Mouse (Mus musculus) intestine, embryonic 14.5 days (tissue): Measurements from ENCODE around the gene Commd9. TPM values are rescaled to one million over a fixed set of nuclear protein-coding genes. Genes with fewer than 3 reads are reported as not detected.
A peak's percentile ranks its signal among the peaks of the same experiment; 100 is the strongest.

Experiments used
- ATAC-seq: fragments of 200-750 bp; cut with Nextera tagmentation; replicated peaks from 2 replicates; pipeline ENCODE4 v1.8.0; 2017; ENCODE audit warnings: low read depth, moderate number of reproducible peaks, moderate TSS enrichment, moderate library complexity; ENCODE audit not compliant: low FRiP score, low TSS enrichment
- DNase-seq: peaks from one replicate; pipeline ENCODE4 v3.0.0-alpha.2; 2018; ENCODE audit warnings: low spot score
- H3K27ac ChIP-seq: fragments of 300-500 bp; sonication (generic); 2 replicates; pipeline ENCODE4 v1.5.1; 2014; ENCODE audit warnings: low read depth, mild to moderate bottlenecking, control low read depth
- H3K27me3 ChIP-seq: fragments of 300-500 bp; sonication (generic); replicated peaks from 2 replicates; pipeline ENCODE4 v1.6.1; 2014; ENCODE audit warnings: low read length, control low read depth; ENCODE audit not compliant: control insufficient read depth, insufficient read depth
- H3K36me3 ChIP-seq: fragments of 300-500 bp; sonication (generic); 2 replicates; pipeline ENCODE4 v1.6.1; 2014; ENCODE audit warnings: low read length, control low read depth; ENCODE audit not compliant: control insufficient read depth, insufficient read depth
- H3K4me1 ChIP-seq: fragments of 300-500 bp; sonication (generic); replicated peaks from 2 replicates; pipeline ENCODE4 v1.6.1; 2014; ENCODE audit warnings: low read length, control low read depth, mixed read lengths; ENCODE audit not compliant: control insufficient read depth, insufficient read depth
- H3K4me2 ChIP-seq: fragments of 300-500 bp; sonication (generic); 2 replicates; pipeline ENCODE4 v1.6.1; 2014; ENCODE audit warnings: low read length
- H3K4me3 ChIP-seq: fragments of 300-500 bp; sonication (generic); 2 replicates; pipeline ENCODE4 v1.5.1; 2014; ENCODE audit warnings: low read depth, low read length, control low read depth, mixed read lengths
- H3K9ac ChIP-seq: fragments of 300-500 bp; sonication (generic); 2 replicates; pipeline ENCODE4 v1.6.1; 2014; ENCODE audit warnings: mild to moderate bottlenecking, low read length
- H3K9me3 ChIP-seq: fragments of 300-500 bp; sonication (generic); 2 replicates; pipeline ENCODE4 v1.6.1; 2016; ENCODE audit warnings: low read length, control low read depth; ENCODE audit not compliant: control insufficient read depth
- WGBS: fragments of 180-500 bp; shearing (Covaris S2); extraction: QIAGEN DNeasy Blood & Tissue Kit; methylation state at CpG from one replicate; pipeline ENCODE4 v1.1.7; 2014; 5-methylcytosine and 5-hydroxymethylcytosine counted together
- polyA plus RNA-seq: library from polyadenylated mRNA; unstranded; fragments of >200 nt; fragmentation: Nextera tagmentation; extraction: Ambion mirVana; gene quantifications from 2 replicates; pipeline ENCODE4 v1.2.1, GENCODE M21; 2014

Gene Commd9
- polyA plus RNA-seq, 1 experiment from 2014 or later, result 58.0 TPM

GRCm38 (mm10) chr2:101905534-101906378 lies 19.7 kb downstream of the Commd9 start:
- peak; percentile 82 for ATAC-seq
- no peak overlapping the region for H3K4me3 ChIP-seq
- H3K27me3 ChIP-seq, result no peaks in the 10 kb centered on the region
- H3K36me3 ChIP-seq, result peaks cover 8% of the 10 kb centered on the region; the same call in 1 of the 2 replicates
- H3K9me3 ChIP-seq, result no peaks in the 10 kb centered on the region
- H3K4me1 ChIP-seq, result peaks cover 5% of the 10 kb centered on the region; the same call in 1 of the 2 replicates
- 24% methylated on average over 21 of the region's 21 CpGs for WGBS
- peak overlapping the region; percentile 40 for H3K4me2 ChIP-seq
- peak; percentile 94 for DNase-seq
- H3K27ac ChIP-seq, result no peak overlapping the region
- peak overlapping the region; percentile 29; the same call in 1 of the 2 replicates for H3K9ac ChIP-seq

GRCm38 (mm10) chr2:101906379-101906690 lies 20.3 kb downstream of the Commd9 start:
- Histone ChIP-seq H3K9ac (no peak overlapping the region), H3K4me3 (no peak overlapping the region), H3K4me1 (peaks cover 5% of the 10 kb centered on the region; the same call in 1 of the 2 replicates), H3K36me3 (0 out of 2 replicates have a peak, but pooled peaks cover 3% of the 10 kb centered on the region), H3K27ac (no peak overlapping the region), H3K9me3 (no peaks in the 10 kb centered on the region), H3K27me3 (no peaks in the 10 kb centered on the region), H3K4me2 (no peak overlapping the region)
- 72% methylated on average over 5 of the region's 5 CpGs for WGBS
- DNase-seq (no peak), ATAC-seq (peak; percentile 28; the same call in 1 of the 2 replicates)

GRCm38 (mm10) chr2:101907386-101908022 lies 21.5 kb downstream of the Commd9 start:
- no peak overlapping the region for H3K4me2 ChIP-seq
- no peak overlapping the region for H3K4me3 ChIP-seq
- H3K36me3 ChIP-seq, result no peaks in the 10 kb centered on the region
- ATAC-seq (no peak), DNase-seq (no peak)
- H3K27ac ChIP-seq, result no peak overlapping the region
- no peaks in the 10 kb centered on the region for H3K9me3 ChIP-seq
- no peak overlapping the region for H3K9ac ChIP-seq
- 75% methylated on average over 10 of the region's 10 CpGs for WGBS
- peaks cover 5% of the 10 kb centered on the region; the same call in 1 of the 2 replicates for H3K4me1 ChIP-seq
- H3K27me3 ChIP-seq, result no peaks in the 10 kb centered on the region

GRCm38 (mm10) chr2:101908773-101909172 lies 22.7 kb downstream of the Commd9 start:
- Histone ChIP-seq H3K9me3 (no peaks in the 10 kb centered on the region), H3K27me3 (no peaks in the 10 kb centered on the region), H3K9ac (no peak overlapping the region), H3K4me1 (peaks cover 5% of the 10 kb centered on the region; the same call in 1 of the 2 replicates), H3K27ac (no peak overlapping the region), H3K36me3 (no peaks in the 10 kb centered on the region), H3K4me2 (no peak overlapping the region), H3K4me3 (no peak overlapping the region)
- ATAC-seq (no peak), DNase-seq (no peak)
- 80% methylated on average over 13 of the region's 13 CpGs for WGBS

GRCm38 (mm10) chr2:101909326-101910080 lies 23.5 kb downstream of the Commd9 start:
- Histone ChIP-seq H3K27me3 (no peaks in the 10 kb centered on the region), H3K9me3 (no peaks in the 10 kb centered on the region), H3K27ac (no peak overlapping the region), H3K4me1 (peaks cover 5% of the 10 kb centered on the region; the same call in 1 of the 2 replicates), H3K36me3 (no peaks in the 10 kb centered on the region), H3K4me2 (no peak overlapping the region), H3K4me3 (no peak overlapping the region), H3K9ac (no peak overlapping the region)
- DNase-seq (no peak), ATAC-seq (no peak)
- WGBS, result 89% methylated on average over 15 of the region's 15 CpGs

GRCm38 (mm10) chr2:101918518-101918917 lies 32.5 kb downstream of the Commd9 start:
- Histone ChIP-seq H3K36me3 (no peaks in the 10 kb centered on the region), H3K9ac (no peak overlapping the region), H3K4me1 (no peaks in the 10 kb centered on the region), H3K27me3 (no peaks in the 10 kb centered on the region), H3K4me3 (no peak overlapping the region), H3K9me3 (no peaks in the 10 kb centered on the region), H3K4me2 (no peak overlapping the region), H3K27ac (no peak overlapping the region)
- ATAC-seq (no peak), DNase-seq (no peak)
- 86% methylated on average over 7 of the region's 7 CpGs for WGBS

- WGBS, result 53% methylated on average over 2 of the region's 2 CpGs
Measured at GRCm38 (mm10) chr2:101920136-101920554, 34.1 kb downstream of the Commd9 start.

GRCm38 (mm10) chr2:101922302-101922701 lies 36.3 kb downstream of the Commd9 start:
- no peak overlapping the region for H3K9ac ChIP-seq
- ATAC-seq (no peak), DNase-seq (no peak)
- H3K4me2 ChIP-seq, result no peak overlapping the region
- H3K9me3 ChIP-seq, result no peaks in the 10 kb centered on the region
- no peaks in the 10 kb centered on the region for H3K27me3 ChIP-seq
- WGBS, result 86% methylated on average over 4 of the region's 4 CpGs
- no peak overlapping the region for H3K27ac ChIP-seq
- H3K4me1 ChIP-seq, result 0 out of 2 replicates have a peak, but pooled peaks cover 6% of the 10 kb centered on the region
- no peak overlapping the region for H3K4me3 ChIP-seq
- no peaks in the 10 kb centered on the region for H3K36me3 ChIP-seq

More at GRCm38 (mm10) chr2:101920136-101920554, 34.1 kb downstream of the Commd9 start:
- H3K4me3 ChIP-seq, result no peak overlapping the region
- ATAC-seq (no peak), DNase-seq (no peak)
- H3K9ac ChIP-seq, result no peak overlapping the region
- no peaks in the 10 kb centered on the region for H3K9me3 ChIP-seq
- H3K4me2 ChIP-seq, result no peak overlapping the region
- no peaks in the 10 kb centered on the region for H3K36me3 ChIP-seq
- H3K27me3 ChIP-seq, result no peaks in the 10 kb centered on the region
- H3K27ac ChIP-seq, result no peak overlapping the region
- H3K4me1 ChIP-seq, result 0 out of 2 replicates have a peak, but pooled peaks cover 6% of the 10 kb centered on the region
